Mouse (Mus musculus): ENCODE data around the gene Prss56. TPM values are rescaled to one million over a fixed set of nuclear protein-coding genes. Genes with fewer than 3 reads are reported as not detected.
A peak's percentile ranks its signal among the peaks of the same experiment; 100 is the strongest.

The Prss56 gene
- total and polyA plus RNA-seq, 3 experiments, result not detected

GRCm38 (mm10) chr1:87180896-87181295 is 2.2 kb upstream of the Prss56 start:
- TF ChIP-seq KAT2A (IDR thresholded peaks at IDR 0.05; ENCODE audit: insufficient replicate concordance, low read length), result no peak
- TF ChIP-seq BHLHE40 (IDR thresholded peaks at IDR 0.05; ENCODE audit: low read depth, low read length), result peak; percentile 66
- peak; percentile 42 for TF ChIP-seq ETS1 (conservative IDR thresholded peaks at IDR 0.05; ENCODE audit: low read depth, low read length)
- no peak overlapping the region for H3K9ac ChIP-seq (ENCODE audit: insufficient read depth, low read depth)
- no peaks in the 10 kb centered on the region for H3K9me3 ChIP-seq (replicated peaks; ENCODE audit: low read length)
- no peak overlapping the region for H3K4me2 ChIP-seq (ENCODE audit: insufficient read depth, low read depth, poor library complexity, severe bottlenecking)
- dilution Hi-C loops (cut with MboI; ENCODE audit: extremely low pct_ligation_motif_present, extremely low pct_unique_long_range_greater_than_20kb, low sequenced_read_pairs) (no loop called here), in situ Hi-C loops (cut with MboI; ENCODE audit: low pct_ligation_motif_present, low pct_unique_long_range_greater_than_20kb, low sequenced_read_pairs) (loop anchor here (10.0 kb wide), 1 partner anchor 516 kb away; no protein-coding TSS in a partner anchor)
- peak; percentile 46 for DNase-seq (ENCODE audit: extremely low read depth)
- no peaks in the 10 kb centered on the region for H3K36me3 ChIP-seq (replicated peaks in 1 of 2; ENCODE audit: control insufficient read depth in 1 of 2, insufficient read depth in 1 of 2, low read length in 1 of 2)
- no peaks in the 10 kb centered on the region for H3K79me2 ChIP-seq (replicated peaks; ENCODE audit: control insufficient read depth, extremely low read depth, insufficient read depth, poor library complexity, severe bottlenecking)
- H3K27me3 ChIP-seq (replicated peaks), result peaks cover 37% of the 10 kb centered on the region
- no peak overlapping the region for H3K4me3 ChIP-seq (replicated peaks in 1 of 3; ENCODE audit: low read depth in 2 of 3, low read length in 2 of 3, poor library complexity in 1 of 3)
- no peak overlapping the region for H3K27ac ChIP-seq (ENCODE audit: insufficient read depth, low read depth)
- H3K4me1 ChIP-seq (ENCODE audit: control insufficient read depth in 1 of 2, insufficient read depth in 2 of 2), result peaks cover 0 to 15% of the 10 kb centered on the region in 2 experiments; a peak in 3 of 4 replicates

- H3K79me2 ChIP-seq (replicated peaks; ENCODE audit: control insufficient read depth, extremely low read depth, insufficient read depth, poor library complexity, severe bottlenecking), result no peaks in the 10 kb centered on the region
- H3K36me3 ChIP-seq (replicated peaks in 1 of 2; ENCODE audit: control insufficient read depth in 1 of 2, insufficient read depth in 1 of 2, low read length in 1 of 2), result no peaks in the 10 kb centered on the region
- in situ Hi-C loops (cut with MboI; ENCODE audit: low pct_ligation_motif_present, low pct_unique_long_range_greater_than_20kb, low sequenced_read_pairs) (loop anchor here (10.0 kb wide), 1 partner anchor 519 kb away; no protein-coding TSS in a partner anchor), dilution Hi-C loops (cut with MboI; ENCODE audit: extremely low pct_ligation_motif_present, extremely low pct_unique_long_range_greater_than_20kb, low sequenced_read_pairs) (no loop called here)
- no peak overlapping the region for H3K27ac ChIP-seq (ENCODE audit: insufficient read depth, low read depth)
- TF ChIP-seq SMC3 (IDR thresholded peaks at IDR 0.05; ENCODE audit: low read depth, low read length) (no peak), MAFK (IDR thresholded peaks at IDR 0.05; ENCODE audit: insufficient replicate concordance, low read length) (no peak), ZNF384 (IDR thresholded peaks at IDR 0.05; ENCODE audit: low read depth, low read length) (no peak), USF1 (IDR thresholded peaks at IDR 0.05; ENCODE audit: low read depth, low read length) (no peak), TBP (conservative IDR thresholded peaks at IDR 0.05; ENCODE audit: low read depth, low read length) (no peak), NRF1 (IDR thresholded peaks at IDR 0.05; ENCODE audit: low read depth, low read length) (no peak), MEF2A (IDR thresholded peaks at IDR 0.05; ENCODE audit: borderline replicate concordance, low read depth, low read length) (no peak), ETS1 (conservative IDR thresholded peaks at IDR 0.05; ENCODE audit: low read depth, low read length) (no peak), EP300 (IDR thresholded peaks at IDR 0.05; ENCODE audit: low read length) (no peak), SIN3A (IDR thresholded peaks at IDR 0.05; ENCODE audit: low read length) (no peak), POLR2A (IDR thresholded peaks at IDR 0.05; ENCODE audit: low read depth, low read length) (no peak), RCOR1 (conservative IDR thresholded peaks at IDR 0.05; ENCODE audit: low read depth, low read length) (no peak)
- H3K4me2 ChIP-seq (ENCODE audit: insufficient read depth, low read depth, poor library complexity, severe bottlenecking), result 0 out of 2 replicates have a peak overlapping the region, but pooled peaks have one; percentile 0
- H3K27me3 ChIP-seq (replicated peaks), result peaks cover 56% of the 10 kb centered on the region
- no peak overlapping the region for H3K4me3 ChIP-seq (replicated peaks in 1 of 3; ENCODE audit: low read depth in 2 of 3, low read length in 2 of 3, poor library complexity in 1 of 3)
- DNase-seq (ENCODE audit: extremely low read depth), result no peak
- H3K9me3 ChIP-seq (replicated peaks; ENCODE audit: low read length), result no peaks in the 10 kb centered on the region
- H3K4me1 ChIP-seq (ENCODE audit: control insufficient read depth in 1 of 2, insufficient read depth in 2 of 2), result peaks cover 0 to 15% of the 10 kb centered on the region in 2 experiments; a peak in 3 of 4 replicates
- H3K9ac ChIP-seq (ENCODE audit: insufficient read depth, low read depth), result no peak overlapping the region
Observed at GRCm38 (mm10) chr1:87183998-87184750, 1.1 kb downstream of the Prss56 start.
